Mouse (Mus musculus): ENCODE results near the gene Hmgb2. TPM values are rescaled to one million over a fixed set of nuclear protein-coding genes. Genes with fewer than 3 reads are reported as not detected.
A peak's percentile ranks its signal among the peaks of the same experiment; 100 is the strongest.
"Not testable (repeated sequence)": the region's sequence is repeated elsewhere in the genome, so short reads cannot be mapped to it uniquely, and the experiment has no call there.

The Hmgb2 gene
- total and polyA plus RNA-seq, 2 experiments from 2014 or later = 14.6 to 140 TPM

GRCm38 (mm10) chr8:57489896-57490295 lies 21.8 kb upstream of the Hmgb2 start:
- TF ChIP-seq CTCF (IDR thresholded peaks at IDR 0.05; ENCODE audit: low read depth) = no peak
- peaks cover 2% of the 10 kb centered on the region; the same call in 1 of the 2 replicates for H3K4me1 ChIP-seq (ENCODE audit: insufficient read depth, low read length)
- no peak overlapping the region for H3K4me3 ChIP-seq (ENCODE audit: low read length)

GRCm38 (mm10) chr8:57491873-57492272 lies 19.8 kb upstream of the Hmgb2 start:
- Histone ChIP-seq H3K27ac (no peak overlapping the region), H3K9me3 (ENCODE audit: low read length) (no peaks in the 10 kb centered on the region), H3K36me3 (ENCODE audit: insufficient read depth, low read length) (no peaks in the 10 kb centered on the region), H3K4me1 (ENCODE audit: insufficient read depth, low read length) (no peaks in the 10 kb centered on the region), H3K4me3 (ENCODE audit: low read length) (no peak overlapping the region), H3K27me3 (ENCODE audit: insufficient read depth, low read length) (no peaks in the 10 kb centered on the region), H3K4me2 (ENCODE audit: low read depth, low read length) (no peak overlapping the region), H3K9ac (replicated peaks; ENCODE audit: low read length) (no peak overlapping the region)
- TF ChIP-seq CTCF (IDR thresholded peaks at IDR 0.05; ENCODE audit: low read depth) = no peak
- WGBS = 99% methylated on average over 4 of the region's 4 CpGs
- ATAC-seq (no peak), DNase-seq (ENCODE audit: low spot score) (no peak)

More at GRCm38 (mm10) chr8:57489896-57490295, 21.8 kb upstream of the Hmgb2 start:
- DNase-seq (ENCODE audit: low spot score) (no peak), ATAC-seq (no peak)
- no peak overlapping the region for H3K9ac ChIP-seq (replicated peaks; ENCODE audit: low read length)
- H3K27me3 ChIP-seq (ENCODE audit: insufficient read depth, low read length) = no peaks in the 10 kb centered on the region
- no peaks in the 10 kb centered on the region for H3K9me3 ChIP-seq (ENCODE audit: low read length)
- no peak overlapping the region for H3K27ac ChIP-seq
- no peak overlapping the region for H3K4me2 ChIP-seq (ENCODE audit: low read depth, low read length)
- no peaks in the 10 kb centered on the region for H3K36me3 ChIP-seq (ENCODE audit: insufficient read depth, low read length)

- peak overlapping the region; percentile 51 for H3K4me2 ChIP-seq (ENCODE audit: low read depth, low read length)
- H3K27me3 ChIP-seq (ENCODE audit: insufficient read depth, low read length) = no peaks in the 10 kb centered on the region
- H3K9me3 ChIP-seq (ENCODE audit: low read length) = no peaks in the 10 kb centered on the region
- WGBS = 25% methylated on average over 8 of the region's 8 CpGs
- H3K36me3 ChIP-seq (ENCODE audit: insufficient read depth, low read length) = no peaks in the 10 kb centered on the region
- H3K9ac ChIP-seq (replicated peaks; ENCODE audit: low read length) = no peak overlapping the region
- no peak for TF ChIP-seq CTCF (IDR thresholded peaks at IDR 0.05; ENCODE audit: low read depth)
- H3K27ac ChIP-seq = no peak overlapping the region
- DNase-seq (ENCODE audit: low spot score) (peak; percentile 31), ATAC-seq (0 out of 2 replicates have a peak, but pooled peaks have one; percentile 12)
- H3K4me1 ChIP-seq (ENCODE audit: insufficient read depth, low read length) = no peaks in the 10 kb centered on the region
- peak overlapping the region; percentile 11; the same call in 1 of the 2 replicates for H3K4me3 ChIP-seq (ENCODE audit: low read length)
Observed at GRCm38 (mm10) chr8:57498494-57498846, 13.2 kb upstream of the Hmgb2 start.

GRCm38 (mm10) chr8:57498847-57499511 lies 12.7 kb upstream of the Hmgb2 start:
- 27% methylated on average over 17 of the region's 17 CpGs for WGBS
- TF ChIP-seq CTCF (IDR thresholded peaks at IDR 0.05; ENCODE audit: low read depth) = peak; percentile 20; the same call in 1 of the 2 replicates
- H3K4me3 ChIP-seq (ENCODE audit: low read length) = peak overlapping the region; percentile 11; the same call in 1 of the 2 replicates
- DNase-seq (ENCODE audit: low spot score) (peak; percentile 71), ATAC-seq (peak; percentile 49; the same call in 1 of the 2 replicates)
- H3K27ac ChIP-seq = peak overlapping the region; percentile 13; the same call in 1 of the 2 replicates
- no peaks in the 10 kb centered on the region for H3K36me3 ChIP-seq (ENCODE audit: insufficient read depth, low read length)
- H3K4me2 ChIP-seq (ENCODE audit: low read depth, low read length) = peak overlapping the region; percentile 51
- no peaks in the 10 kb centered on the region for H3K27me3 ChIP-seq (ENCODE audit: insufficient read depth, low read length)
- H3K9ac ChIP-seq (replicated peaks; ENCODE audit: low read length) = no peak overlapping the region
- no peaks in the 10 kb centered on the region for H3K9me3 ChIP-seq (ENCODE audit: low read length)
- H3K4me1 ChIP-seq (ENCODE audit: insufficient read depth, low read length) = no peaks in the 10 kb centered on the region

GRCm38 (mm10) chr8:57503641-57504040 lies 8.1 kb upstream of the Hmgb2 start:
- Histone ChIP-seq H3K9me3 (ENCODE audit: low read length) (no peaks in the 10 kb centered on the region), H3K4me1 (ENCODE audit: insufficient read depth, low read length) (no peaks in the 10 kb centered on the region), H3K4me2 (ENCODE audit: low read depth, low read length) (no peak overlapping the region), H3K36me3 (ENCODE audit: insufficient read depth, low read length) (no peaks in the 10 kb centered on the region), H3K9ac (replicated peaks; ENCODE audit: low read length) (no peak overlapping the region), H3K4me3 (ENCODE audit: low read length) (no peak overlapping the region), H3K27ac (no peak overlapping the region), H3K27me3 (ENCODE audit: insufficient read depth, low read length) (no peaks in the 10 kb centered on the region)
- no peak for ATAC-seq
- DNase-seq (ENCODE audit: low spot score) = peak; percentile 61
- peak; percentile 87 for TF ChIP-seq CTCF (IDR thresholded peaks at IDR 0.05; ENCODE audit: low read depth)
- 54% methylated on average over 5 of the region's 5 CpGs for whole genome bisulfite sequencing

- H3K9me3 ChIP-seq (ENCODE audit: low read length); H3K4me3 ChIP-seq (ENCODE audit: low read length); DNase-seq (ENCODE audit: low spot score); H3K4me1 ChIP-seq (ENCODE audit: insufficient read depth, low read length); H3K4me2 ChIP-seq (ENCODE audit: low read depth, low read length); H3K27me3 ChIP-seq (ENCODE audit: insufficient read depth, low read length); H3K9ac ChIP-seq (replicated peaks; ENCODE audit: low read length); H3K27ac ChIP-seq; ATAC-seq; H3K36me3 ChIP-seq (ENCODE audit: insufficient read depth, low read length): not testable (repeated sequence)
- WGBS = 91% methylated on average over 1 of the region's 1 CpGs
Observed at GRCm38 (mm10) chr8:57505500-57505899, 6.2 kb upstream of the Hmgb2 start.

- no peak overlapping the region for H3K27ac ChIP-seq
- no peaks in the 10 kb centered on the region for H3K9me3 ChIP-seq (ENCODE audit: low read length)
- WGBS = 82% methylated on average over 4 of the region's 4 CpGs
- no peak for TF ChIP-seq CTCF (IDR thresholded peaks at IDR 0.05; ENCODE audit: low read depth)
- no peaks in the 10 kb centered on the region for H3K27me3 ChIP-seq (ENCODE audit: insufficient read depth, low read length)
- ATAC-seq (no peak), DNase-seq (ENCODE audit: low spot score) (no peak)
- no peaks in the 10 kb centered on the region for H3K4me1 ChIP-seq (ENCODE audit: insufficient read depth, low read length)
- H3K36me3 ChIP-seq (ENCODE audit: insufficient read depth, low read length) = no peaks in the 10 kb centered on the region
- H3K4me2 ChIP-seq (ENCODE audit: low read depth, low read length) = no peak overlapping the region
- no peak overlapping the region for H3K9ac ChIP-seq (replicated peaks; ENCODE audit: low read length)
- no peak overlapping the region for H3K4me3 ChIP-seq (ENCODE audit: low read length)
Observed at GRCm38 (mm10) chr8:57507556-57508063, 4.1 kb upstream of the Hmgb2 start.
